Mouse (Mus musculus) limb, embryonic 12.5 days (tissue): Measurements from ENCODE around the gene Ambp. TPM values are rescaled to one million over a fixed set of nuclear protein-coding genes. Genes with fewer than 3 reads are reported as not detected.

Experiments used
- ATAC-seq: fragments of 200-750 bp; cut with Nextera tagmentation; 2 replicates; pipeline ENCODE4 v1.8.0; 2017; ENCODE audit warnings: low read depth, moderate TSS enrichment; ENCODE audit not compliant: insufficient number of reproducible peaks, insufficient read depth, low FRiP score, low TSS enrichment
- H3K27ac ChIP-seq: fragments of 300-500 bp; sonication (generic); 2 replicates; pipeline ENCODE4 v1.5.1; 2016; ENCODE audit warnings: mild to moderate bottlenecking, moderate library complexity
- H3K27me3 ChIP-seq: fragments of 300-500 bp; sonication (generic); 2 replicates; pipeline ENCODE4 v1.6.1; 2016; ENCODE audit warnings: mild to moderate bottlenecking, moderate library complexity
- H3K36me3 ChIP-seq: fragments of 300-500 bp; sonication (generic); 2 replicates; pipeline ENCODE4 v1.6.1; 2016; ENCODE audit warnings: mild to moderate bottlenecking, moderate library complexity
- H3K4me1 ChIP-seq: fragments of 300-500 bp; sonication (generic); replicated peaks from 2 replicates; pipeline ENCODE4 v1.6.1; 2016
- H3K4me2 ChIP-seq: fragments of 300-500 bp; sonication (generic); 2 replicates; pipeline ENCODE4 v1.6.1; 2016; ENCODE audit warnings: mild to moderate bottlenecking, moderate library complexity
- H3K4me3 ChIP-seq: fragments of 300-500 bp; sonication (generic); replicated peaks from 2 replicates; pipeline ENCODE4 v1.5.1; 2016; ENCODE audit warnings: mild to moderate bottlenecking
- H3K9ac ChIP-seq: fragments of 300-500 bp; sonication (generic); replicated peaks from 2 replicates; pipeline ENCODE4 v1.6.1; 2016; ENCODE audit warnings: mild to moderate bottlenecking, moderate library complexity
- H3K9me3 ChIP-seq: fragments of 300-500 bp; sonication (generic); 2 replicates; pipeline ENCODE4 v1.6.1; 2016; ENCODE audit warnings: mild to moderate bottlenecking, moderate library complexity
- WGBS: fragments of 180-500 bp; shearing (Covaris S2); methylation state at CpG from one replicate; pipeline ENCODE4 v1.1.7; 2016; 5-methylcytosine and 5-hydroxymethylcytosine counted together
- polyA plus RNA-seq: library from polyadenylated mRNA; unstranded; fragments of >200 nt; fragmentation: Nextera tagmentation; extraction: Ambion mirVana; gene quantifications from 2 replicates; pipeline ENCODE4 v1.2.1, GENCODE M21; 2016

Gene Ambp
- polyA plus RNA-seq, 1 experiment from 2014 or later = 0.59 TPM

DNA sequence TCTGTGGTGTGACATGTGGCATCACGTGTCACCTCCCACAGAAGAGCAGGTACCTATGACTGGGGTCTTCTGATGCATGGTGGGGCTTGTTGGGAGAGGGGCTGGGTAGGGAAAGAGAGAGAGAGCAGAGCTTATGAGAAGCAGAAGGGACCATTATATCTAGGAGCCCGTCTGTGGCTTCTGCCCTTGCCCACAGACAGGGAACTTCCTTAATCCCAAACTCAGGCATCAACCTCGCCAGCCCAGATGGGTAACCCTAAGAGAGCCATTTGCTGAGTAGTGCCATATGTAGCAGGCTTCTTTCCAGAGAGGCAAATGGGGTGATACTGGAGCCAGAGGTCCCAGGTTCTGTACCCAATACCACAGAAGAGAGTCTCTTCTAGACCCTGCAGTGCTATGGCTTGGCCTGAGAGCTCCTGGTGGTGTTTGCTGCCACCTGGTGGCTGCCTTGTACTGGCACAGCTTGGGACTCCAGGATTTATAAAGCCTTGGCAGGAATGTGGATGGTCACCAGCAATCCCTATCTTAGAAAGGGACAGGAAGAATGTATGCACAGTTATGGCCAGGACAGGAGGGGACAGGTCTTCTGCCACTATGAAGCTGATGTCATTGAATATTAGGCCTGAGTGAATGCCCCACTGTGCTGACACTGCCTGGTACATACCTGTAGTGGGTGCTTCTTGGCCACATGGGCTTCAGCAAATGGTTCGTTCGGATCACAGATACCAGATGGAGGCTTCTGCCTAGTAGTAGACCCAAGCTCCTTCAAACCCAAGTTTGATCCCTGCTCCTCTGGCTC lies 35.8 kb downstream of the Ambp start:
- H3K4me1 ChIP-seq = no peaks in the 10 kb centered on the region
- WGBS = 87% methylated on average over 5 of the region's 5 CpGs
- peak; percentile 71 for ATAC-seq
- H3K4me3 ChIP-seq = no peak overlapping the region
- H3K36me3 ChIP-seq = peaks cover 91% of the 10 kb centered on the region
- H3K9me3 ChIP-seq = no peaks in the 10 kb centered on the region
- no peak overlapping the region for H3K4me2 ChIP-seq
- H3K9ac ChIP-seq = no peak overlapping the region
- no peak overlapping the region for H3K27ac ChIP-seq
- no peaks in the 10 kb centered on the region for H3K27me3 ChIP-seq

DNA sequence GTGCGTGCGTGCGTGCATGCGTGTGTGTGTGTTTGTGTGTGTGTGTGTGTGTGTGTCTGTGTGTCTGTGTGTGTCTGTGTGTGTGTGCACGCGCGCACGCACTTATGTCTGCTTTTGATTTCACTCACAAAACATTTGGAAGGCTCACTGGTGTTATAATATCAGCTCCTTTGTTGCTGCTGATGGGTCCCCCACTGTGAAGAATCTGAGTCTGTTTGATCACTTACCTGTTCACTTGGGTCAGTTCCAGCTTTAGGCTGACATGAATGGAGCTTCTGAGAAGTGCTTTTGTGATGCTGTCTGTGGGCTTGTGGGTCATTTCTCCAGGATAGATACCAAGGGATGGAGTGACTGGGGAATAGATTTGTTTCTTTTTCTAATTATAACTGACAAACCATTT lies 48.9 kb downstream of the Ambp start:
- Histone ChIP-seq H3K27ac (no peak overlapping the region), H3K9me3 (no peaks in the 10 kb centered on the region), H3K4me1 (peaks cover 7% of the 10 kb centered on the region; the same call in 1 of the 2 replicates), H3K27me3 (no peaks in the 10 kb centered on the region), H3K4me3 (no peak overlapping the region), H3K36me3 (peaks cover 71% of the 10 kb centered on the region), H3K4me2 (no peak overlapping the region), H3K9ac (no peak overlapping the region)
- 98% methylated on average over 8 of the region's 8 CpGs for WGBS
- ATAC-seq = no peak

DNA sequence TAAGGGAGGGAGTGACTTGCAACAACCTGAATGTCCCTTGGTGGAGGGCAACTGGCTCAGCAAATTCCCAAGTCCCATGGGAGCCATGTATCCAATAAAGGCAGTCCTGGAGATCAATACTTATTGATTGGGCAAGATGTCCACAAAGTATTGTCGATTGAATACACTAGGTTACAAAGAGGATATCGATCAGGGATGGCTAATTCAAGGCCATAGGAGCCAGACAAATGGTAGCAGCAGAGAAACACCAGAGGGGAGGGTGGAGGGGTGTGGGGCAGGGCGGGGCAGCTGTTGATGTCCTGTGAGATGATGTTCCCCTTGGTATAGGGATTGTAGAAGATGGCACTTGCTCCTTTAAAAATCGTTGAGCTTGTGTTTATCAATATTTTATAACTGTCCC lies 52.6 kb downstream of the Ambp start:
- Histone ChIP-seq H3K4me2 (no peak overlapping the region), H3K36me3 (peaks cover 81% of the 10 kb centered on the region), H3K4me3 (no peak overlapping the region), H3K9me3 (0 out of 2 replicates have a peak, but pooled peaks cover 7% of the 10 kb centered on the region), H3K4me1 (peaks cover 7% of the 10 kb centered on the region; the same call in 1 of the 2 replicates), H3K27ac (no peak overlapping the region), H3K9ac (no peak overlapping the region), H3K27me3 (no peaks in the 10 kb centered on the region)
- ATAC-seq = no peak
- 88% methylated on average over 4 of the region's 4 CpGs for WGBS

GRCm38 (mm10) chr4:63100478-63100877 lies 54.1 kb downstream of the Ambp start:
- Histone ChIP-seq H3K9me3 (0 out of 2 replicates have a peak, but pooled peaks cover 7% of the 10 kb centered on the region), H3K36me3 (peaks cover 83% of the 10 kb centered on the region), H3K27me3 (no peaks in the 10 kb centered on the region), H3K9ac (no peak overlapping the region), H3K4me1 (peaks cover 7% of the 10 kb centered on the region; the same call in 1 of the 2 replicates), H3K4me3 (no peak overlapping the region), H3K4me2 (no peak overlapping the region), H3K27ac (no peak overlapping the region)
- 93% methylated on average over 11 of the region's 11 CpGs for WGBS
- ATAC-seq = no peak

DNA sequence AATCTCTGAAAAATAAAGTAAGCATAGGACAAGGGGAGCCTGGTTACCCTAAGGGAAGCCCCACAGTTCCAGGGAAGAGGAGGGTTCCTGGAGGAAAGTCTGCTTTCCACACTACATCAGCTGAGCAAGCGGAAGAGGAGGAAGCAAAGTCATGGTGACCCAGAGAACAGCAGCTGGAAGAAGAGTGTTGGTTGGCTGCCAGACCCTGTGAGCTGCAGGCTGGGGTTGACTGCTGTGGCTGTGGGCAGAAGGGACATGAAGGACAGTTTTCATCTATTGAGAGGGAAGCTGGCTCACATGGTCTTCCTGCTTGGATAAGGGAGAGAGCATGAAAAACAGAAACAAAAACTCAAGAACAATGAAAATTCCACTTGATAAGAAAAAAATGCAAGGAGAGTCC lies 57.0 kb downstream of the Ambp start:
- Histone ChIP-seq H3K36me3 (peaks cover 79% of the 10 kb centered on the region), H3K4me2 (no peak overlapping the region), H3K9ac (no peak overlapping the region), H3K4me3 (no peak overlapping the region), H3K27me3 (no peaks in the 10 kb centered on the region), H3K9me3 (0 out of 2 replicates have a peak, but pooled peaks cover 7% of the 10 kb centered on the region), H3K27ac (no peak overlapping the region), H3K4me1 (peaks cover 11% of the 10 kb centered on the region)
- WGBS = 80% methylated on average over 1 of the region's 1 CpGs
- no peak for ATAC-seq

Other genes with a start within 250 kb of the Ambp start
- gene Zfp618, start 189.2 kb downstream of the Ambp start, polyA plus RNA-seq = 46.1 and 47.5 TPM in 2 replicates
- 0.14 TPM in 1 of 2 replicates, not detected in the other for gene Kif12, start 17.3 kb upstream of the Ambp start, polyA plus RNA-seq
- 20.5 and 22.6 TPM in 2 replicates for gene Col27a1, start 59.2 kb upstream of the Ambp start, polyA plus RNA-seq
- gene Orm1, start 189.8 kb upstream of the Ambp start, polyA plus RNA-seq = not detected in 2 replicates
- gene Orm3, start 201.4 kb upstream of the Ambp start, polyA plus RNA-seq = not detected in 2 replicates
- gene Orm2, start 207.7 kb upstream of the Ambp start, polyA plus RNA-seq = not detected in 2 replicates
- gene Akna, start 248.6 kb upstream of the Ambp start, polyA plus RNA-seq = 10.0 and 11.3 TPM in 2 replicates